Mouse (Mus musculus): ENCODE results near the gene Slc20a1. TPM values are rescaled to one million over a fixed set of nuclear protein-coding genes. Genes with fewer than 3 reads are reported as not detected.

Slc20a1 gene
- 50.3 and 59.9 TPM in 2 replicates for polyA plus RNA-seq (2014; fragmentation: Nextera tagmentation; extraction: Ambion mirVana)

DNA sequence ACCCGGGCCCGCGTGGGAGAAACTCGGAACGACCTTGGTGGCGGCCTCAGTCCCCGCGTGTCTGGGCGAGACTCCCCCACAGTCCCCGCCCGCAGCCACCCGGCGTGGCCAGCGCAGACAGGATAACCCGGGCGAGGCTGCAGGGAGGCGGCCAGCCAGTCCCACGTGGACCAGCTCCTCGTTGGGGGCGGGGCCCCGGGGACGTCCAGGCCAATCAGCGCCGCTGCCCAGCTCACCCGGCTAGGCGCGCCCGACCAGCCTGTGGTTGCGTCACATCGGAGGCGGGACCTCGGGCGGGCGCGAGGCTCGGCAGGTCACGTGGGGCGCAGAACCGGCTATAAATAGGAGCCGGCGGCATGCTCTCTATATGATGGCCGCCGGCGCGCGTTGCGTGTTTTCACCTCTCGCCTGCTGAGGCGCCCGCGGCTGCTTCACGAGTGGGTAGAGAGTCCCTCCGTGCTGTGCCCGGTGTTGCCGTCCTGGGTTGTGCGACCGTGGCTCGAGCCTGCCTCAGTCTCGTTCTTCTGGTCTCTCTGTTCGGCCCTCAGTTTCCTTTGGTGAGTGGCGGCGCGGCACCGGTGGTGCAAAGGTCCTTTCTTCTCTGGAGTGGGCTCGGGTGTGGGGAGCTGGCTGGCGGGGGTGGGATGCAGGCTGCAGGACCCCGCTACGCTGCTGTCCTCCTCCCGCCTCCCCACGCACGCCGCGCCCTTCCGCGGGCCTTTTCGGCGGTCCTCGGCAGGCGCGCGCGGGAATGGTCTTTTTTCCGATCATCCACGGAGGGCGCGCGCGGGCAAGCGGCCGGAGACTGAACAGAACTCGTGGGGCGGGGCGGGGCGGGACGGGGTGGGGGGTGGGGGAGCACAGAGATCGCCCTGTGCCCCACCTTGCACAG lies at the start of gene Slc20a1:
Gene Slc20a1, plus strand, starts transcription at position 329 of the 892 bp plus-strand sequence.
- H3K36me3 ChIP-seq (ENCODE audit: control insufficient read depth, insufficient read depth, low read length) = 0 out of 2 replicates have a peak, but pooled peaks cover 2% of the 10 kb centered on the region
- DNase-seq (ENCODE audit: low spot score) = peak; percentile 98
- peak within 1 kb of the TSS; percentile 80 for H3K4me2 ChIP-seq (replicated peaks; ENCODE audit: low read depth, low read length)
- H3K4me3 ChIP-seq (ENCODE audit: low read depth, low read length) = peak within 1 kb of the TSS; percentile 93
- peak within 1 kb of the TSS; percentile 85 for H3K27ac ChIP-seq (ENCODE audit: low read depth, low read length)
- peak within 1 kb of the TSS; percentile 96 for H3K9ac ChIP-seq (ENCODE audit: low read depth, low read length)
- ATAC-seq (ENCODE audit: low FRiP score) = peak; percentile 99
- H3K4me1 ChIP-seq (replicated peaks; ENCODE audit: control insufficient read depth, insufficient read depth, low read length) = no peaks in the 10 kb centered on the region
- no peaks in the 10 kb centered on the region for H3K27me3 ChIP-seq (ENCODE audit: control insufficient read depth, insufficient read depth, low read length)
- no peaks in the 10 kb centered on the region for H3K9me3 ChIP-seq (ENCODE audit: control insufficient read depth, low read length)
- under 1% methylated on average over 85 of the region's 96 CpGs for WGBS

GRCm38 (mm10) chr2:129148836-129149235 lies 49.7 kb upstream of the Slc20a1 start:
- Histone ChIP-seq H3K9ac (ENCODE audit: low read depth, low read length) (no peak overlapping the region), H3K4me1 (replicated peaks; ENCODE audit: control insufficient read depth, insufficient read depth, low read length) (no peaks in the 10 kb centered on the region), H3K27ac (ENCODE audit: low read depth, low read length) (no peak overlapping the region), H3K4me3 (ENCODE audit: low read depth, low read length) (no peak overlapping the region), H3K9me3 (ENCODE audit: control insufficient read depth, low read length) (no peaks in the 10 kb centered on the region), H3K27me3 (ENCODE audit: control insufficient read depth, insufficient read depth, low read length) (no peaks in the 10 kb centered on the region), H3K36me3 (ENCODE audit: control insufficient read depth, insufficient read depth, low read length) (no peaks in the 10 kb centered on the region), H3K4me2 (replicated peaks; ENCODE audit: low read depth, low read length) (no peak overlapping the region)
- 44% methylated on average over 2 of the region's 2 CpGs for WGBS
- ATAC-seq (ENCODE audit: low FRiP score) (no peak), DNase-seq (ENCODE audit: low spot score) (peak; percentile 34)

DNA sequence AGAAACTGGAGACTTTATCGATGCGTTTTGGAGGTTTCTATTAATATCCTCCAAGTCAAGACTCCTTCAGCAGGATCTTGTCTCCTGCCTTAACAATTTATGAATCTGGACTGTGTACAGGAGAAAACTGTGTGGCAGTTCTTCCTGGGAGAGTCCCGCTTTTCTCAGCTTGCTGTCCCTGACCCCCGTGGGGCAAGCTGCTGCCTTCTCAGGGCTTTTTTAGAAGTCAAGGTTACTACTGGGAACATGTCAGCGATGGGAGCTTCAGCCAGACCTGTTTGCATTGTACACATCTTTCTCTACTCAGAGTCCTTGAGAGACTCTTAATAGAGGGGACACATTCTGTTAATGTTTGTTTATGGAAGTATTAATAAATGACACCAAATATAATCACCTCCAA lies 48.2 kb upstream of the Slc20a1 start:
- Histone ChIP-seq H3K27me3 (ENCODE audit: control insufficient read depth, insufficient read depth, low read length) (no peaks in the 10 kb centered on the region), H3K4me2 (replicated peaks; ENCODE audit: low read depth, low read length) (no peak overlapping the region), H3K9ac (ENCODE audit: low read depth, low read length) (no peak overlapping the region), H3K27ac (ENCODE audit: low read depth, low read length) (no peak overlapping the region), H3K36me3 (ENCODE audit: control insufficient read depth, insufficient read depth, low read length) (no peaks in the 10 kb centered on the region), H3K4me3 (ENCODE audit: low read depth, low read length) (no peak overlapping the region), H3K9me3 (ENCODE audit: control insufficient read depth, low read length) (no peaks in the 10 kb centered on the region), H3K4me1 (replicated peaks; ENCODE audit: control insufficient read depth, insufficient read depth, low read length) (no peaks in the 10 kb centered on the region)
- no peak for DNase-seq (ENCODE audit: low spot score)
- WGBS = 82% methylated on average over 5 of the region's 5 CpGs
- ATAC-seq (ENCODE audit: low FRiP score) = no peak

- no peaks in the 10 kb centered on the region for H3K9me3 ChIP-seq (ENCODE audit: control insufficient read depth, low read length)
- WGBS = 95% methylated on average over 9 of the region's 9 CpGs
These were observed 47.5 kb upstream of the Slc20a1 start for GRCm38 (mm10) chr2:129151111-129151510.

GRCm38 (mm10) chr2:129152751-129153150 lies 45.8 kb upstream of the Slc20a1 start:
- WGBS = 62% methylated on average over 1 of the region's 1 CpGs
- H3K4me3 ChIP-seq (ENCODE audit: low read depth, low read length) = no peak overlapping the region
- no peaks in the 10 kb centered on the region for H3K27me3 ChIP-seq (ENCODE audit: control insufficient read depth, insufficient read depth, low read length)
- ATAC-seq (ENCODE audit: low FRiP score) (no peak), DNase-seq (ENCODE audit: low spot score) (no peak)
- H3K9ac ChIP-seq (ENCODE audit: low read depth, low read length) = no peak overlapping the region
- no peaks in the 10 kb centered on the region for H3K9me3 ChIP-seq (ENCODE audit: control insufficient read depth, low read length)
- no peak overlapping the region for H3K27ac ChIP-seq (ENCODE audit: low read depth, low read length)
- H3K4me2 ChIP-seq (replicated peaks; ENCODE audit: low read depth, low read length) = no peak overlapping the region
- no peaks in the 10 kb centered on the region for H3K36me3 ChIP-seq (ENCODE audit: control insufficient read depth, insufficient read depth, low read length)
- no peaks in the 10 kb centered on the region for H3K4me1 ChIP-seq (replicated peaks; ENCODE audit: control insufficient read depth, insufficient read depth, low read length)

More at GRCm38 (mm10) chr2:129151111-129151510, 47.5 kb upstream of the Slc20a1 start:
- H3K36me3 ChIP-seq (ENCODE audit: control insufficient read depth, insufficient read depth, low read length) = no peaks in the 10 kb centered on the region
- no peak overlapping the region for H3K4me3 ChIP-seq (ENCODE audit: low read depth, low read length)
- no peaks in the 10 kb centered on the region for H3K27me3 ChIP-seq (ENCODE audit: control insufficient read depth, insufficient read depth, low read length)
- H3K4me2 ChIP-seq (replicated peaks; ENCODE audit: low read depth, low read length) = no peak overlapping the region
- no peak for DNase-seq (ENCODE audit: low spot score)
- H3K9ac ChIP-seq (ENCODE audit: low read depth, low read length) = no peak overlapping the region
- no peak overlapping the region for H3K27ac ChIP-seq (ENCODE audit: low read depth, low read length)
- no peak for ATAC-seq (ENCODE audit: low FRiP score)
- H3K4me1 ChIP-seq (replicated peaks; ENCODE audit: control insufficient read depth, insufficient read depth, low read length) = no peaks in the 10 kb centered on the region

DNA sequence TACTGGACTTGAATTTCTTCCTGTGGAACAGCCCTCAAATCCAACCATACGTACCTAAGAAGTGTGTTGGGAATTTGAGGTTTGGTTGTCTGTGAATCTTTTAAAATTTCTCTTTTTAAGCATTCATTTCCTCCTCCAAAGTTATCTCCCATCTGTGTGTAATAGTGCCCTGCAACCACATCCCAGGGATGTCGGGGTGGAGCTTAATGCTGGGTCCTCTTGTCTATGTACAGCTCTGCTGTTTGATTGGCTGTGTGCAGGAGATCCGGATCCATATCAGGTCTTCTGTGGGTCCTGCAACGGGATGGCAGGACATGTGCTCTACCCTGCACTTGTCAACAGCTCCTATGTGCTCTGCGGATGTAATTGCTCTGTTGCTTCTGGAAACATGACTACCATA lies 33.7 kb upstream of the Slc20a1 start:
- Histone ChIP-seq H3K9me3 (ENCODE audit: control insufficient read depth, low read length) (no peaks in the 10 kb centered on the region), H3K4me1 (replicated peaks; ENCODE audit: control insufficient read depth, insufficient read depth, low read length) (no peaks in the 10 kb centered on the region), H3K9ac (ENCODE audit: low read depth, low read length) (no peak overlapping the region), H3K4me2 (replicated peaks; ENCODE audit: low read depth, low read length) (no peak overlapping the region), H3K4me3 (ENCODE audit: low read depth, low read length) (no peak overlapping the region), H3K27me3 (ENCODE audit: control insufficient read depth, insufficient read depth, low read length) (no peaks in the 10 kb centered on the region), H3K36me3 (ENCODE audit: control insufficient read depth, insufficient read depth, low read length) (no peaks in the 10 kb centered on the region), H3K27ac (ENCODE audit: low read depth, low read length) (no peak overlapping the region)
- no peak for ATAC-seq (ENCODE audit: low FRiP score)
- DNase-seq (ENCODE audit: low spot score) = no peak
- WGBS = 81% methylated on average over 5 of the region's 5 CpGs

DNA sequence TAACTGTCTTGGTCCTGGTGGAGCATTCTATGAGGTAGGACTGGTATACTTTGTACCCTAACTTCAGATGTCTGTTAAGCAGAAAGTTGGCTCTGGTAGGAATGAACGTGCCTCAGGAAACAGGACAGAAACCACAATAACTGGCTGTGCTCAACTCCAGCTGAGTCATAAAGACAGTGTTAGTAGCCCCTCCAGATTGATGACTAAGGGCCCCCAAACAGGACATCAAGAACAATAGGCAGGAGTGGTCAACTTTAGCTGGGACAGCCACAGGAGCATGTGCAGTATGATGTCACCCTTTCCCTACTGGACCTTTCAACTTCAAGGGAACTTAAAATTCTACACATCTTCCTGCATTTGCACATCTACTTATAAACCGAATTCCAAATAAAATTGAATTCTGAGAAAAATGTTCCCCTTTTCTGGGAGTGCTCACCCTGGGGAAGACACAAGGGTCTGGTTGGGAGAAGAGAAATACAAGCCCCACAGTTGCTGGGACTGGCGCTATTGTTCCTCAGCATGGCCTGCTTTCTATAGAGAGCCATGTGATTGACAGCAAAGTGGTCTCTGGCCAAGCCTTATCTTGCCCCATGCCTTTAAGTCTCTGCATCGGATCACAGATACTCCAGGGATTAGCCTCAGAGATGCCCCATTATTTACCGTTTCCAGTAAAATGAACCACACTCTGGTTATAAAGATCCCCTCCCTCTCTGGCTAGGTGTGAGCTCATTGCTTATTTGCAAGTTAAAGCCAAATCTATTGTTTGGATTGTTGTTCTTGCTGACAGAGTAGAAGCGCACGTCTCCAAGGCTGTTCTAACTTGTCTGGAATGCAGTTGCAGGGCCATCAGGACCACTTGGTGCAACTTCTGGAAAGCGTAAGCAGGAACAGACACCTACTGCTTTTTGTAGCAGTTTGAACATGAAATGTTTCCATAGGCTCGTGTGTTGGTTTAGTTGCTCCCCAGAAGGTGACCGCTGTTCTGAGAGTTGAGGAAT lies 31.8 kb upstream of the Slc20a1 start:
- H3K9me3 ChIP-seq (ENCODE audit: control insufficient read depth, low read length) = no peaks in the 10 kb centered on the region
- DNase-seq (ENCODE audit: low spot score) = no peak
- no peaks in the 10 kb centered on the region for H3K27me3 ChIP-seq (ENCODE audit: control insufficient read depth, insufficient read depth, low read length)
- H3K4me1 ChIP-seq (replicated peaks; ENCODE audit: control insufficient read depth, insufficient read depth, low read length) = no peaks in the 10 kb centered on the region
- no peak overlapping the region for H3K4me2 ChIP-seq (replicated peaks; ENCODE audit: low read depth, low read length)
- no peak overlapping the region for H3K4me3 ChIP-seq (ENCODE audit: low read depth, low read length)
- ATAC-seq (ENCODE audit: low FRiP score) = no peak
- no peak overlapping the region for H3K9ac ChIP-seq (ENCODE audit: low read depth, low read length)
- H3K27ac ChIP-seq (ENCODE audit: low read depth, low read length) = no peak overlapping the region
- 70% methylated on average over 10 of the region's 10 CpGs for WGBS
- no peaks in the 10 kb centered on the region for H3K36me3 ChIP-seq (ENCODE audit: control insufficient read depth, insufficient read depth, low read length)

DNA sequence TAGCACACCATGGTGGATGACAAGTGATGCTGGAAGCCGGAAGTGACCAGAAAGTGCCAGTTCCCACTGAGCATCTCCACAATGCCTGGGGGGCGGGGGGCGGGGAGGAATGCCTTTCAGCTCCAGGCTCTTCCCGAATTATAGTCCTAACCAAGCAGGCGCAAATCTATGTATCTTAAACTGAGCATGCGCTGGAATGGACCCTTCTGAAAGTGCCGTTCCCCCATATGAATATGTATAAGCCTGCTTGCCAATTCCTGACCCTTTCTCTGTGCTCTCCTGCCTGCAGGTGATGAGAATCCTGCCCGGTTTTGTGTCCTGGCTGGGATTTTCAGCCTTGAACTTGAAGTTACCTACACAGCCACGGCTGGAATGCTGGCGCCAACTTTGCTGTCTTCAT lies 25.2 kb upstream of the Slc20a1 start:
- no peaks in the 10 kb centered on the region for H3K36me3 ChIP-seq (ENCODE audit: control insufficient read depth, insufficient read depth, low read length)
- no peak overlapping the region for H3K27ac ChIP-seq (ENCODE audit: low read depth, low read length)
- ATAC-seq (ENCODE audit: low FRiP score) (no peak), DNase-seq (ENCODE audit: low spot score) (no peak)
- H3K9me3 ChIP-seq (ENCODE audit: control insufficient read depth, low read length) = no peaks in the 10 kb centered on the region
- no peak overlapping the region for H3K4me3 ChIP-seq (ENCODE audit: low read depth, low read length)
- no peak overlapping the region for H3K4me2 ChIP-seq (replicated peaks; ENCODE audit: low read depth, low read length)
- WGBS = 48% methylated on average over 10 of the region's 10 CpGs
- no peak overlapping the region for H3K9ac ChIP-seq (ENCODE audit: low read depth, low read length)
- no peaks in the 10 kb centered on the region for H3K4me1 ChIP-seq (replicated peaks; ENCODE audit: control insufficient read depth, insufficient read depth, low read length)
- no peaks in the 10 kb centered on the region for H3K27me3 ChIP-seq (ENCODE audit: control insufficient read depth, insufficient read depth, low read length)
